Mouse (Mus musculus): ENCODE measurements around the gene Agtrap.
"Not testable (repeated sequence)": the region's sequence is repeated elsewhere in the genome, so short reads cannot be mapped to it uniquely, and the experiment has no call there.

Agtrap gene

DNA sequence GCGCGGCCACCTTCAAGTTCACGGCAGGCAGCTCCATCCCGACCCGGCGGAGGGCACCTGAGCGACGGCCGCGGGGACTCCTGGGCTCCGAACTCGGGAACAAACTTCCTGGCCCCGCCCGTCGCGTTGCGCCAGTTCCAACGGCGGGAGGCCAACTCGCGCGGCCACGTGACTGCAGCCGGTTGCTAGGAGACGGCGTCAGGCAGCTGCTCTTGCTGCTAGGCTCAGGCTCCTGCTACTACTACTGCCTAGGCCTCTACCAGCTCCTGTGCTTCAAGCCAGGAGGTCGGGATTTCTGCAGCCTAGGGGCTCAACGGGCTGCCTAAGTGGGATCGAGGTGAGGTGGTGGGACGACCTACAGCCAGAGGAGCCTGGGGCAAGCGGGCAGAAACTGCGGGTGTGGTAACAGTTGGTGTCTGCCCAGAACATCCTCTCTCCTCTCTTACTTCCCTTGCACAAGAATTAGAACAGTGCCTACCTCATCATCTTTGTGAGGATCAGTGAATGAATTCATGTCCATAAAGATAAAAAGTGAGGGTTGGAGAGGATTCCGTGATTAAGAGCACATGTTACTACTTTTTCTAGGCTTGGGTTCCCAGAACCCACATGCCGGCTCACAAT lies at the start of gene Agtrap:
TSS of gene Agtrap (minus strand) at position 125 of the 621 bp plus-strand sequence.
- peak; percentile 94 to 96 for DNase-seq (ENCODE audit: low spot score in 2 of 2)

GRCm38 (mm10) chr4:148137503-148137902 lies 49.7 kb upstream of the Agtrap start:
- DNase-seq (ENCODE audit: low spot score in 2 of 2): no peak

DNA sequence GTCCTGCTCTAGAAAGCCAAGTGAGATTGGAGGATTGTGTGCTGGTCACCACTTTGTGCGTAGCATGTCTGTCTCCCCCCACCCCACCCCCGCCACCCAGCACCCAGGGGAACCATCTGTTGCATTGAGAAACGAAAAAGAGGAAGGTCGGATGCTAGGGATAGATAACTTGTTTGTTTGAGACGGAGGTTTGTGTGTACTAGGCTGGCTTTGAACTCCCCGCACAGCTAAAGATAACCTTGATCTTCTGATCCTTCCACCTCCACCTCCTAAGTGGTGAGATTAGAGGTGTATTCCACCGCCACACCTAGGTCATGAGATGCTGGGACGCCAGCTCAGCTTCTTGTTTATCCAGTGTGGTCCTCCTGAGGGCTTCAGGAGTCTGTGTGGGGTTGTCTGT lies 47.2 kb upstream of the Agtrap start:
- DNase-seq (ENCODE audit: low spot score in 2 of 2): no peak

- DNase-seq (ENCODE audit: low spot score in 2 of 2): no peak
Measured at GRCm38 (mm10) chr4:148131497-148132081, 43.8 kb upstream of the Agtrap start.

DNA sequence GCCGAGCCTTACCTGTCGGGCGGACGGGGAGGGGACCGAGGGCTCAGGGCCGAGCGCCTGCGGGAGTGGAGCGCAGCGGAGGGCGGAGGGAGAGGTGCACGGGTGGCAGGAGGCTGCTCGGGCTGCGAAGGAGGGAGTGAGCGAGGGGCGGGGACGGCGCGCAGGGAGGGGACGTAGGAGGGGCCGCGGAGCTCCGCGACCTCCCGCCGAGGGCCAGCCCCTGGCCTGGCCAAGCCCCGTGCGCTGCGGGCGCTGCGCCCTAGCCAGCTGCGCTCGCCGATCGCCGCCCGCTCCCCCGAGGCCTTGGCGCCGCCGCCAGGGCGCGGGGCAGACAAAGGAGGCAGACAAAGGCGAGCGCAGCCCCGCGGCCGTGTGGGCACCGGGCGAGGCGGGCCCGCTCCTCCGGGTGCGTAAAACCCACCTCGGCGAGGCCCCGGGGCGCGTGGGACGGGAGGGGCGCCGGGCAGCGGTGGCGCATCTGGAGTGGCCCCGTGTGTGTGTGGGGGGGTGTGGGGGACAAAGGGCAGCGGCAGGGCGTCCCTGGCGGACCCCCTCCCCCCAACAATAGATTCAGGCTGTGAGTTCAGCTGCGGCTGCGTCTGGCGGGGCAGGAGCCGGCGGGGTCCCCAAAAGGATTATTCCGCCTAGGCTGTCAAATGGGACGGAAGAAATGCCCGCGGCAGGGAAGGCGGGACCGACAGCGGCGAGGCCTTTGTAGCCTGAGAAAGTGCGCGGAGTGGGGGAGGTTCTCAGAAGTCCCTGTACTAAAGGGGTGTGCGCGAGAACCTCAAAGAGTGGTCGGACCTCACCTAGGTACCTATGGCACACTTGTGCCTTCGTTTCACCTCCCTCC lies 43.0 kb upstream of the Agtrap start, which contains the start of gene Draxin:
TSS of gene Draxin (minus strand) at position 138 of the 853 bp plus-strand sequence.
- DNase-seq (ENCODE audit: low spot score in 2 of 2): no peak

DNA sequence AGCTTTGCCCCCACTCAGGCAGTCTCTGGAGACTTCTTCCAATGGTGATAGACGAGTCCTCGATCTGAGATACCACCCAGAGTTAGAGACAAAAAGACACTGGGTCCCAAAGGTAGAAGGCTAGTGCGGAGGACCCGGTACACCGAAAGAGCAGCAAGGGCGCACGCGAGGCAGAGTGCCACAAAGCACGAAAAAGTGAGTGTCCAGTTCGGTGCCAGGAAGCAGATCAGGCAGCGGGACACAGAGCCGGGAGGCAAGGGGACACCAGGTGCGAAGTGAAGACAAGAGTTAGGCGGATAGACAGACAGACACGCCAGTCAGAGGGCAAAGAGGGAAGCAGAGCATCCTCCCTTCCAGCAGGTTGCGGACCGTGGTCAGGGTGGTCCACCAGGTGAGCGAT lies 42.3 kb upstream of the Agtrap start, which contains the start of gene Mad2l2:
TSS of gene Mad2l2 (plus strand) at position 252 of the 400 bp plus-strand sequence.
- no peak for DNase-seq (ENCODE audit: low spot score in 2 of 2)

- no peak for DNase-seq (ENCODE audit: low spot score in 2 of 2)
Measured at GRCm38 (mm10) chr4:148128672-148129071, 40.8 kb upstream of the Agtrap start.

DNA sequence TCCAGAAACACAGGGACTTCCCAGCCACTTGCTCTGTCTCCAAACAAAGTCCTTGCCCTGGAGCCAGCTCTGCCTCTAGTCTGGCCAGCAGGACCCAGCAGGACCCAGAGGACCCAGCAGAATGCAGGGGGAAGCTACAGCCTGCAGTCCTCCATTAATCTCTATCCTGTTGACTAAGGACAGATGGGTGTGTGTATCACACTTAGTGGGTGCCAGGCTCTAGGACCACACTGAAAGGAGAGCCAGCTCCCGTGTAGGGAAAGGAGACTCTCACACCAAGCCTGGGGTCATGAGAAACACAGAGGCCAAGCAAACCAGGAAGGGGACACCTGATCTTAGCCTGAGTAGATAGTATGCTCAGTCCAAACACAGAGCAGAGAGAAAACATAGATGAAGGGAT lies 40.4 kb upstream of the Agtrap start:
- no peak for DNase-seq (ENCODE audit: low spot score in 2 of 2)

GRCm38 (mm10) chr4:148122694-148123066 lies 34.8 kb upstream of the Agtrap start:
- DNase-seq (ENCODE audit: low spot score in 2 of 2): no peak

DNA sequence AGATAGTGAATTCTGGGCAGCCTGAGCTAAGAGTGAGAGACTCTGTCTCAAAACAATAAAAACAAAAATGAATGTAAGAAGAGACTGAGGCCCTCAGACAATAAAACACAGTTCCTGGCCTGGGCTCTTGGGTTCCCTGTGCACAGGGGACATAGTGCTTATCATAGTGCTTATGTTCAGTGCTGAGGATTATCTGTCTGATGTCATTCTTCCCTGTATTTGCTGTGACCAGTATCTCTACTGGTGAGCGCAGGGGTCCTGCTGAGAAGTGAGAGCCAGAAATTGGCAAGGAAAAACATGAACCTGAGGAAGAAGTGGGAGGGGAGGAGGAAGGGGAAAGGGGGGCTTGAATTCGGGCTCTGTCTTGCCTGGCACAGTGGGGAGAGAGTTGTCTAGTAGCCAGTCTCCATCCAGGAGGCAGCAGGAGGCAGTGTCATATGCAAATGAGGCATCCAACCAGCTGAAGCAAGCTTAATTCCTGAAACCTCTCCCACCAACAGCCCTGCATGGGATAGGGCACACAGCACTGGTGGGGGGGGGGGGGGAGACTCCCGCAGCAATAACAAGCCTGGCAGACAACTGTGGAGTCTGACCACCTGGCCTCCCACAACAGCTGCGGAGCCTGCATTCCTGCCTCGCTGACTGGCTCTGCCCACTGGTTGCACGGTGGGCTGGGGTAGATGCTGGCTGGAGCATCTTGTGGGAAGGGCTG lies 34.3 kb upstream of the Agtrap start:
- no peak for DNase-seq (ENCODE audit: low spot score in 2 of 2)

- DNase-seq (ENCODE audit: low spot score in 2 of 2): peak in 1 of 2 experiments; percentile 32
Measured at GRCm38 (mm10) chr4:148121362-148121761, 33.5 kb upstream of the Agtrap start.

- DNase-seq (ENCODE audit: low spot score in 2 of 2): no peak
Measured at GRCm38 (mm10) chr4:148120555-148120954, 32.7 kb upstream of the Agtrap start.

- DNase-seq (ENCODE audit: low spot score in 2 of 2): not testable (repeated sequence)
Measured at GRCm38 (mm10) chr4:148119578-148119977, 31.7 kb upstream of the Agtrap start.

- DNase-seq (ENCODE audit: low spot score in 2 of 2): no peak
Measured at GRCm38 (mm10) chr4:148117392-148117791, 29.6 kb upstream of the Agtrap start.

DNA sequence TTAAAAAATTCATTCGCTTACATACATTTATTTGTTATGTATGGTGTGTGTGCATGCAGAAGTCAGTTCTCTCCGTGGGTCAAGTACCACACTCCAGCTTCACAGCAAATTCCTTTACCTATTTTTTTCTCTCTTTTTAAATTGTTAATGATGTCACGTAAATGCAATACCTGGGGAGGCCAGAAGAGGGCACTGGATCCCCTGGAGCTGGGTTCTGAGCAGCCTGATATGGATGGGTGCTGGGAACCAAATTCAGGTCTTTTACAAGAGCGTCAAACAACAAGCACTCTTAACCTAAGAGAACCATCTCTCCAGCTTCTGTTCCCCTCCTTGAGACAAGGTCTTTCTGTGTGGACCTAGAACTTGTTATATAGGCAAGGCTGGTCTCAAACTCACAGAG lies 28.8 kb upstream of the Agtrap start:
- no peak for DNase-seq (ENCODE audit: low spot score in 2 of 2)

DNA sequence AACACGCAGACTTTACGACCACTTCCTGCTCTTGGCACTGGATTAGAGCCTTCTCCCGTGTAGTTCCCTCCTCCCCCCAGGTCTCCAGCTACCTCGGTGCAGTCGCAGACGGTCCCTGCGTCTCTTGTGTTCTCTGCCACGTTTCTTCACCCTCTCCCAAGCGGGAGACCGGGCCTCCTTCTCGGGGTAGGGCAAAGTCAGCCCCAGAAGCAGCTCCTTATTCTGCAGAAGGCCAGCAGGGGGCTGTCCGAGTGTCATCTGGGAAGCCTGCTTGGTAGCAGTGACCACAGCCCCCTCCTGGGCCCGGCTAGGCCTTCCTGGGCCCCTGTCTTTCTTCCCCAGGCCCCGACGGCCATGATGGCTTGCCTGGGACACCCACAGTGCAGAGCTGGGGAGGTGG lies 27.6 kb upstream of the Agtrap start:
- no peak for DNase-seq (ENCODE audit: low spot score in 2 of 2)

DNA sequence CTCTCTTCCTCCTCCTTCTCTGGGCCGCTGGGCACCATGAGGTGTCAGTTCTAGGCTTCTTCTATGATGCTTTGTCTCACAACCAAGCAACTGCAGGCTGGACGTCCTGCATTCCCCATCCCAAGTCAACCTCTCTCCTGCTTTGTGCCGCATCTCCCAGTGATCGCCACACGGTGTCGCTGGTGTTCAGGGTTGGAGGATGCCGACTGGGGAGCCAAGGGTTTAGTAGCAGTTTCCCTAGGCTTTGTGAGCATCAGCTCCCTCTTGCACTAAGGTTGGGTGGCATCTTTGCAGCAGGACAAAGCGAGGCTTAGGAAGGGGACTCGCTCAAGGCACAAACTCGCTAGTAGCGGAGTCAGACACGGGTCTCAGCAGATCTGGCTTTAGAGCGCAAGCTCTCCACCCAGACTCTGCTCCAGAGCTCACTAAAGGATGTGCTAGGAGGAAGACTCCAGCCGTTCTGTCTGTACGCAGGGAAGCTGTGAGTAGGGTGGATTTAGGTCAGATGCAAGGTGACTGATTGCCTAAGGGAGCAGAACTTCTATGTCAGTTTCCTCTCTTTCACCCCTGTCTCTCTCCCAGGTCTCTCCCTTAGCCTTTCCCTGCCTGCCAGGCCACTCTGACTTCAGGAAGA lies 27.0 kb upstream of the Agtrap start:
- peak; percentile 78 to 92 for DNase-seq (ENCODE audit: low spot score in 2 of 2)

- DNase-seq (ENCODE audit: low spot score in 2 of 2): no peak
Measured at GRCm38 (mm10) chr4:148112519-148112918, 24.7 kb upstream of the Agtrap start.

GRCm38 (mm10) chr4:148109215-148109614 lies 21.4 kb upstream of the Agtrap start:
- no peak for DNase-seq (ENCODE audit: low spot score in 2 of 2)

DNA sequence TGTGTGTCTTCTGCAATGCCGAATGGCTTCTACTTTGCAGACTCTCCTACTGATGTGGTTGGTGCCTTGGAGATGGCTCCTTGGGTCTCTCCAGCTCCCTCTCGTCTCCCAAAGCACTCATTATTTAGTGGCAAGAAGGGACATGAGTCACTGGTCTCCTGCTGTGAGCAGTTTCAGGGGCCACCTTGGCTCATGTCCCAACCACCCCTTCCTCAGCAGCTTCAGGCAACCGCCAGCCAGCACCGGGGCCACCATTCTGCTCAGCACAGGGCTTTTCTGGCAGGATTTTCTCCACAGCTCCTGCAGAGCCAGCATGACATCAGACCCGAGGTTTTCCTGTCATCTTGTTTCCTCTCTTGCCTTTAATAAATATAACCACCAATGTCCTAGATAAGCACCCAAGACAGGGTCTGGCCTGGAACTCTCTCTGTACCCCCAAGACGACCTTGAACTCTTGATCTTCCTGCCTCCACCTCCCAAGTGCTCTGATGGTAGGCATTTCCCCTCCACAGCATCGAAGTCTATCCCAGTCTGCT lies 20.8 kb upstream of the Agtrap start:
- no peak for DNase-seq (ENCODE audit: low spot score in 2 of 2)

GRCm38 (mm10) chr4:148107621-148108291 lies 19.9 kb upstream of the Agtrap start:
- no peak for DNase-seq (ENCODE audit: low spot score in 2 of 2)
